11 mouse cellular contexts compared by ENCODE assay signal in the genomic region with DNA sequence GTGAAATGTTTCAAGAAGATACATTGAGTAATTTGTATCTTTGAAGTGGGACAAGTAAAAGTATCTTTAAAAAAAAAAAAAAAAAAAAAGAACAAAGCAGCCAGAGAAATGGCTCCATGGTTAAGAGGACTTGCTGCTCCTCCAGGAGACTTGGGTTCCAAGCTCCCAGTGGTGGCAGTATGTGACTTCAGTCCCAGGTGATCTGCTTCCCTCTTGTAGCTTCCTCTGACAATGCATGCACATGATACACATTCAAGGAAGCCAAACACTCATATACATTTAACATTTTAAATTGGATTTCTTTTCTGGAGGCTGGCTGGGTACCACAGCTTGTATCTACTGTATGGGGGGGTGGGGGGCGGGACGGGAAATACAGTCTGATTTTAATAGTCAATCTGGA. TPM values are rescaled to one million over a fixed set of nuclear protein-coding genes. Genes with fewer than 3 reads are reported as not detected.
DNase-seq lines count a peak whose midpoint lies in the region; ATAC-seq and TF ChIP-seq lines count a peak whose summit lies in the region.
"Had no signal": no experiment of that assay in that cellular context is flagged by ENCODE, and none has a peak within 500 bp of the region (broad histone marks: within the 10 kb centered on the region; RNA-seq: fewer than 3 reads in every experiment).

No protein-coding gene starts in this region.

- H3K36me3 ChIP-seq in heart, embryonic 13.5 days: no peaks in the 10 kb centered on the region
- no peaks in the 10 kb centered on the region for H3K36me3 ChIP-seq in midbrain, embryonic 11.5 days (ENCODE audit: control insufficient read depth, insufficient read depth, low read length)
- H3K36me3 ChIP-seq in midbrain, postnatal 0 days (ENCODE audit: insufficient read depth, low read length): no peaks in the 10 kb centered on the region
- peaks cover 7% of the 10 kb centered on the region; the same call in 1 of the 2 replicates for H3K36me3 ChIP-seq in forebrain, embryonic 10.5 days (replicated peaks)
- H3K36me3 ChIP-seq: midbrain, embryonic 13.5 days; neural tube, embryonic 12.5 days had no signal

- H3K9me3 ChIP-seq in heart, embryonic 13.5 days: no peaks in the 10 kb centered on the region
- H3K9me3 ChIP-seq in midbrain, embryonic 11.5 days (ENCODE audit: control insufficient read depth, low read length): no peaks in the 10 kb centered on the region
- no peaks in the 10 kb centered on the region for H3K9me3 ChIP-seq in midbrain, postnatal 0 days (ENCODE audit: low read length)
- H3K9me3 ChIP-seq in forebrain, embryonic 10.5 days: no peaks in the 10 kb centered on the region
- H3K9me3 ChIP-seq: midbrain, embryonic 13.5 days; neural tube, embryonic 12.5 days had no signal

- WGBS in heart, embryonic 13.5 days: 38% methylated on average over 2 of the region's 2 CpGs
- WGBS in midbrain, embryonic 11.5 days: 65% methylated on average over 2 of the region's 2 CpGs
- 65% methylated on average over 2 of the region's 2 CpGs for WGBS in midbrain, postnatal 0 days
- WGBS in forebrain, embryonic 10.5 days: 63% methylated on average over 2 of the region's 2 CpGs

- H3K4me1 ChIP-seq in heart, embryonic 13.5 days: peaks cover 44% of the 10 kb centered on the region
- H3K4me1 ChIP-seq in midbrain, embryonic 11.5 days (ENCODE audit: control insufficient read depth, insufficient read depth, low read length): peaks cover 17% of the 10 kb centered on the region
- no peaks in the 10 kb centered on the region for H3K4me1 ChIP-seq in midbrain, postnatal 0 days (ENCODE audit: insufficient read depth, low read length)
- H3K4me1 ChIP-seq in forebrain, embryonic 10.5 days: peaks cover 48% of the 10 kb centered on the region

- H3K27me3 ChIP-seq in heart, embryonic 13.5 days (replicated peaks): no peaks in the 10 kb centered on the region
- no peaks in the 10 kb centered on the region for H3K27me3 ChIP-seq in midbrain, embryonic 11.5 days (ENCODE audit: control insufficient read depth, insufficient read depth, low read length)
- H3K27me3 ChIP-seq in midbrain, postnatal 0 days (ENCODE audit: insufficient read depth, low read length): no peaks in the 10 kb centered on the region
- peaks cover 6% of the 10 kb centered on the region for H3K27me3 ChIP-seq in forebrain, embryonic 10.5 days (ENCODE audit: poor library complexity, severe bottlenecking)
- H3K27me3 ChIP-seq: neural tube, embryonic 12.5 days had no signal

- H3K4me2 ChIP-seq in heart, embryonic 13.5 days: peak overlapping the region; percentile 95
- no peak overlapping the region for H3K4me2 ChIP-seq in midbrain, embryonic 11.5 days
- no peak overlapping the region for H3K4me2 ChIP-seq in midbrain, postnatal 0 days (ENCODE audit: low read depth, low read length, poor library complexity, severe bottlenecking)

- no peak for TF ChIP-seq CTCF in midbrain, postnatal 0 days (IDR thresholded peaks at IDR 0.05)

- H3K4me3 ChIP-seq in heart, embryonic 13.5 days: peak overlapping the region; percentile 94
- H3K4me3 ChIP-seq in midbrain, embryonic 11.5 days (ENCODE audit: low read depth, low read length): no peak overlapping the region
- H3K4me3 ChIP-seq in midbrain, postnatal 0 days (ENCODE audit: low read depth, low read length): no peak overlapping the region
- H3K4me3 ChIP-seq in forebrain, embryonic 10.5 days: no peak overlapping the region; the same call in 1 of the 2 replicates

- DNase-seq in heart, postnatal 25 days (ENCODE audit: low spot score): no peak
- peak; percentile 81 for DNase-seq in midbrain, embryonic 11.5 days (ENCODE audit: low spot score, missing footprints)
- no peak for DNase-seq in midbrain, postnatal 0 days (ENCODE audit: low spot score)
- DNase-seq in NIH3T3 (ENCODE audit: low read depth): peak; percentile 12
- no peak for DNase-seq in right cerebral cortex, adult 18-20 months
- no peak for DNase-seq in forebrain, embryonic 10.5 days (ENCODE audit: extremely low spot score, low spot score)
- DNase-seq: gastrocnemius, postnatal 25 days had no signal

- no peak for ATAC-seq in heart, embryonic 13.5 days (ENCODE audit: extremely low read depth, insufficient number of reproducible peaks, low FRiP score, low TSS enrichment)
- ATAC-seq in midbrain, embryonic 11.5 days (ENCODE audit: low FRiP score): no peak
- ATAC-seq in midbrain, postnatal 0 days (ENCODE audit: low FRiP score): no peak
- ATAC-seq: forebrain, postnatal 0 days had no signal

- H3K27ac ChIP-seq in heart, embryonic 13.5 days (replicated peaks): peak overlapping the region; percentile 90
- H3K27ac ChIP-seq in midbrain, embryonic 11.5 days (ENCODE audit: low read depth, low read length): no peak overlapping the region
- H3K27ac ChIP-seq in midbrain, postnatal 0 days (ENCODE audit: low read depth, low read length): no peak overlapping the region
- H3K27ac ChIP-seq in forebrain, embryonic 10.5 days: no peak overlapping the region
- H3K27ac ChIP-seq: midbrain, embryonic 13.5 days; neural tube, embryonic 12.5 days had no signal

- H3K9ac ChIP-seq in heart, embryonic 13.5 days: no peak overlapping the region
- H3K9ac ChIP-seq in midbrain, embryonic 11.5 days (ENCODE audit: low read length): no peak overlapping the region
- H3K9ac ChIP-seq in midbrain, postnatal 0 days (replicated peaks; ENCODE audit: low read length, poor library complexity, severe bottlenecking): no peak overlapping the region
- H3K9ac ChIP-seq: forebrain, postnatal 0 days; midbrain, embryonic 13.5 days; neural tube, embryonic 12.5 days had no signal

- intact Hi-C loops in heart, postnatal 25 days (cut with DNase I): loop anchor here (10.0 kb wide), 1 partner anchor 590 kb away; no protein-coding TSS in a partner anchor

RNA-seq across cellular contexts. Expression of a gene that starts 1.6 kb away (rescaled TPM):
- 20.9 and 21.9 TPM in 2 replicates for polyA plus RNA-seq in heart, embryonic 13.5 days (2015; fragmentation: Nextera tagmentation; extraction: Ambion mirVana)
- total RNA-seq in heart, postnatal 25 days (2021): 10 to 100 TPM; 21.5 to 22.6 TPM
- 25.6 and 25.7 TPM in 2 replicates for polyA plus RNA-seq in midbrain, embryonic 11.5 days (2014; fragmentation: Nextera tagmentation; extraction: Ambion mirVana)
- total RNA-seq in midbrain, postnatal 0 days (2014; rRNA removed): 7.1 and 8.6 TPM in 2 replicates
- polyA plus RNA-seq in midbrain, postnatal 0 days (2015; fragmentation: Nextera tagmentation; extraction: Ambion mirVana): 3.3 and 3.4 TPM in 2 replicates
- 17.6 and 18.8 TPM in 2 replicates for polyA plus RNA-seq in forebrain, embryonic 10.5 days (2016; fragmentation: Nextera tagmentation; extraction: Ambion mirVana)

RNA-seq across cellular contexts. Expression of a gene that starts 7.0 kb away (rescaled TPM):
- polyA plus RNA-seq in heart, embryonic 13.5 days (2015; fragmentation: Nextera tagmentation; extraction: Ambion mirVana): 50.1 and 53.9 TPM in 2 replicates
- 10 to 100 TPM; 52.6 to 52.7 TPM for total RNA-seq in heart, postnatal 25 days (2021)
- 23.1 and 23.4 TPM in 2 replicates for polyA plus RNA-seq in midbrain, embryonic 11.5 days (2014; fragmentation: Nextera tagmentation; extraction: Ambion mirVana)
- 55.6 and 68.0 TPM in 2 replicates for total RNA-seq in midbrain, postnatal 0 days (2014; rRNA removed)
- 60.3 and 64.5 TPM in 2 replicates for polyA plus RNA-seq in midbrain, postnatal 0 days (2015; fragmentation: Nextera tagmentation; extraction: Ambion mirVana)
- 13.7 and 16.3 TPM in 2 replicates for polyA plus RNA-seq in forebrain, embryonic 10.5 days (2016; fragmentation: Nextera tagmentation; extraction: Ambion mirVana)

RNA-seq across cellular contexts. Expression of a gene that starts 25.5 kb away (rescaled TPM):
- 4.5 and 5.5 TPM in 2 replicates for polyA plus RNA-seq in heart, embryonic 13.5 days (2015; fragmentation: Nextera tagmentation; extraction: Ambion mirVana)
- total RNA-seq in heart, postnatal 25 days (2021): 1 to 10 TPM; 1.5 to 1.6 TPM
- polyA plus RNA-seq in midbrain, embryonic 11.5 days (2014; fragmentation: Nextera tagmentation; extraction: Ambion mirVana): 2.9 and 5.0 TPM in 2 replicates
- total RNA-seq in midbrain, postnatal 0 days (2014; rRNA removed): 0.99 and 2.6 TPM in 2 replicates
- 1.0 and 1.1 TPM in 2 replicates for polyA plus RNA-seq in midbrain, postnatal 0 days (2015; fragmentation: Nextera tagmentation; extraction: Ambion mirVana)
- 1.5 and 2.8 TPM in 2 replicates for polyA plus RNA-seq in forebrain, embryonic 10.5 days (2016; fragmentation: Nextera tagmentation; extraction: Ambion mirVana)

Comparison
In these comparisons a context has a peak if more than half of its experiments do, and no peak if none do; other contexts are left out.
1. DNase-seq: peak in midbrain, embryonic 11.5 days (single experiment) and NIH3T3 (single experiment); none in heart, postnatal 25 days (single experiment), midbrain, postnatal 0 days (single experiment), right cerebral cortex, adult 18-20 months (single experiment) and forebrain, embryonic 10.5 days (single experiment).